Mouse (Mus musculus) cerebellum, postnatal 10 days (tissue): ENCODE measurements around the gene Pdgfd.
"Not testable (repeated sequence)": the region's sequence is repeated elsewhere in the genome, so short reads cannot be mapped to it uniquely, and the experiment has no call there.

Experiments used
- DNase-seq, 2 experiments: peaks; one replicate each; pipeline ENCODE4 v3.0.0; 2021; ENCODE audit warnings: mixed read lengths in 2 of 2

Pdgfd gene

GRCm38 (mm10) chr9:6168391-6169037 lies at the start of gene Pdgfd:
Gene Pdgfd (plus strand): TSS chr9:6168584.
- peak; percentile 44 to 63 for DNase-seq

- DNase-seq, result no peak
These were observed 651 bp downstream of the Pdgfd start for GRCm38 (mm10) chr9:6169038-6169431.

GRCm38 (mm10) chr9:6170962-6171361 lies 2.6 kb downstream of the Pdgfd start:
- DNase-seq, result no peak

- no peak for DNase-seq
These were observed 4.9 kb downstream of the Pdgfd start for GRCm38 (mm10) chr9:6173276-6173675.

- no peak for DNase-seq
These were observed 7.3 kb downstream of the Pdgfd start for GRCm38 (mm10) chr9:6175731-6176130.

GRCm38 (mm10) chr9:6182307-6182923 lies 14.0 kb downstream of the Pdgfd start:
- DNase-seq, result no peak

- no peak for DNase-seq
These were observed 19.6 kb downstream of the Pdgfd start for GRCm38 (mm10) chr9:6187955-6188354.

- DNase-seq, result no peak
These were observed 25.0 kb downstream of the Pdgfd start for GRCm38 (mm10) chr9:6193352-6193751.

GRCm38 (mm10) chr9:6212862-6213261 lies 44.5 kb downstream of the Pdgfd start:
- no peak for DNase-seq

GRCm38 (mm10) chr9:6217505-6217904 lies 49.1 kb downstream of the Pdgfd start:
- DNase-seq, result no peak

GRCm38 (mm10) chr9:6235982-6236381 lies 67.6 kb downstream of the Pdgfd start:
- DNase-seq, result not testable (repeated sequence)

- peak; percentile 3 to 4 for DNase-seq
These were observed 81.9 kb downstream of the Pdgfd start for GRCm38 (mm10) chr9:6250320-6250719.

GRCm38 (mm10) chr9:6251990-6252389 lies 83.6 kb downstream of the Pdgfd start:
- no peak for DNase-seq

- no peak for DNase-seq
These were observed 88.7 kb downstream of the Pdgfd start for GRCm38 (mm10) chr9:6257072-6257471.

- no peak for DNase-seq
These were observed 96.4 kb downstream of the Pdgfd start for GRCm38 (mm10) chr9:6264820-6265219.

- no peak for DNase-seq
These were observed 101.5 kb downstream of the Pdgfd start, which contains the start of gene Ddi1 for GRCm38 (mm10) chr9:6269796-6270280. Gene Ddi1 (minus strand): TSS chr9:6269846.

GRCm38 (mm10) chr9:6276395-6276794 lies 108.0 kb downstream of the Pdgfd start:
- DNase-seq, result no peak

GRCm38 (mm10) chr9:6277526-6277925 lies 109.1 kb downstream of the Pdgfd start:
- DNase-seq, result no peak

GRCm38 (mm10) chr9:6286770-6287169 lies 118.4 kb downstream of the Pdgfd start:
- DNase-seq, result no peak

GRCm38 (mm10) chr9:6289211-6289696 lies 120.9 kb downstream of the Pdgfd start:
- no peak for DNase-seq

GRCm38 (mm10) chr9:6298547-6298946 lies 130.2 kb downstream of the Pdgfd start:
- DNase-seq, result no peak

GRCm38 (mm10) chr9:6302050-6302449 lies 133.7 kb downstream of the Pdgfd start:
- no peak for DNase-seq

- no peak for DNase-seq
These were observed 136.2 kb downstream of the Pdgfd start for GRCm38 (mm10) chr9:6304590-6304989.

- DNase-seq, result no peak
These were observed 137.5 kb downstream of the Pdgfd start for GRCm38 (mm10) chr9:6305847-6306246.
